Mouse (Mus musculus) hindbrain, embryonic 14.5 days (tissue): ENCODE results near the gene Ccdc162. TPM values are rescaled to one million over a fixed set of nuclear protein-coding genes. Genes with fewer than 3 reads are reported as not detected.

Source experiments
- ATAC-seq: fragments of 200-750 bp; cut with Nextera tagmentation; 2 replicates; pipeline ENCODE4 v1.8.0; 2017; ENCODE audit warnings: moderate number of reproducible peaks, mild to moderate bottlenecking, moderate TSS enrichment, moderate library complexity; ENCODE audit not compliant: low FRiP score
- DNase-seq: peaks from one replicate; pipeline ENCODE4 v3.0.0-alpha.2; 2015; ENCODE audit warnings: low spot score
- H3K27ac ChIP-seq: fragments of 300-500 bp; sonication (generic); 2 replicates; pipeline ENCODE4 v1.5.1; 2014; ENCODE audit warnings: mild to moderate bottlenecking, moderate library complexity
- H3K27me3 ChIP-seq: fragments of 300-500 bp; sonication (generic); 2 replicates; pipeline ENCODE4 v1.6.1; 2014; ENCODE audit warnings: mild to moderate bottlenecking, low read length, mixed read lengths; ENCODE audit not compliant: control insufficient read depth, insufficient read depth
- H3K36me3 ChIP-seq: fragments of 300-500 bp; sonication (generic); replicated peaks from 2 replicates; pipeline ENCODE4 v1.6.1; 2014; ENCODE audit not compliant: control insufficient read depth, insufficient read depth
- H3K4me1 ChIP-seq: fragments of 300-500 bp; sonication (generic); replicated peaks from 2 replicates; pipeline ENCODE4 v1.6.1; 2014; ENCODE audit warnings: antibody characterized with exemption, low read length, mixed read lengths; ENCODE audit not compliant: control insufficient read depth, insufficient read depth
- H3K4me2 ChIP-seq: fragments of 300-500 bp; sonication (generic); replicated peaks from 2 replicates; pipeline ENCODE4 v1.6.1; 2014; ENCODE audit warnings: mild to moderate bottlenecking, moderate library complexity
- H3K4me3 ChIP-seq: fragments of 300-500 bp; sonication (generic); replicated peaks from 2 replicates; pipeline ENCODE4 v1.5.1; 2014; ENCODE audit warnings: mild to moderate bottlenecking, low read length
- H3K9ac ChIP-seq: fragments of 300-500 bp; sonication (generic); 2 replicates; pipeline ENCODE4 v1.6.1; 2014
- H3K9me3 ChIP-seq: fragments of 300-500 bp; sonication (generic); 2 replicates; pipeline ENCODE4 v1.6.1; 2016; ENCODE audit warnings: low read length; ENCODE audit not compliant: control insufficient read depth
- WGBS: fragments of 180-500 bp; shearing (Covaris S2); extraction: QIAGEN DNeasy Blood & Tissue Kit; methylation state at CpG from one replicate; pipeline ENCODE4 v1.1.7; 2014; 5-methylcytosine and 5-hydroxymethylcytosine counted together
- microRNA-seq: library from miRNA; unstranded; fragments of <30 nt; microRNA quantifications from one replicate; pipeline ENCODE4, GENCODE M21; 2016
- polyA plus RNA-seq: library from polyadenylated mRNA; unstranded; fragments of >200 nt; fragmentation: Nextera tagmentation; extraction: Ambion mirVana; gene quantifications from 2 replicates; pipeline ENCODE4 v1.2.1, GENCODE M21; 2014

Gene Ccdc162
- polyA plus RNA-seq, 1 experiment from 2014 or later: 2.7 TPM

DNA sequence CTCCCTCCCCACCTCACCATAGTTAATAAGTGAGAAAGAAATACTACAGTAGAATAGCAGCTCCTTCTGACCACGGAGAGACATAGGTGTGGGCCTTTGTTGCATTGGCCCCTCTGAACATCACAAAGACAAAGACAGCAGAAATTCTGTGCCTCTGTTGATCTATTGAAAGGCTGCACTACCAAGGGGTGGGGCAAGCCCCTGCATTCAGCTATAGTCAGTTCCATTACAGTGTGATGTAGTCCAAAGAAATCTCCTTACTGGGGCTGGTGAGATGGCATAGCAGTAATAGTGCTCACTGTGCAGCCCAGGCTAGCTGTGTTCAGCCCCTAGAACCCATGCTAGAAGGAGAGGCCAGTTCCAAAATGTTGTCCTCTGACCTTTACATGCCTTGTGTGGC, 211.4 kb downstream of the Ccdc162 start:
- no peaks in the 10 kb centered on the region for H3K4me1 ChIP-seq
- H3K4me2 ChIP-seq: no peak overlapping the region
- H3K27ac ChIP-seq: no peak overlapping the region
- H3K27me3 ChIP-seq: no peaks in the 10 kb centered on the region
- DNase-seq (no peak), ATAC-seq (no peak; the same call in 1 of the 2 replicates)
- H3K9ac ChIP-seq: no peak overlapping the region
- no peaks in the 10 kb centered on the region for H3K9me3 ChIP-seq
- no peaks in the 10 kb centered on the region for H3K36me3 ChIP-seq
- 88% methylated on average over 1 of the region's 1 CpGs for WGBS
- H3K4me3 ChIP-seq: no peak overlapping the region

DNA sequence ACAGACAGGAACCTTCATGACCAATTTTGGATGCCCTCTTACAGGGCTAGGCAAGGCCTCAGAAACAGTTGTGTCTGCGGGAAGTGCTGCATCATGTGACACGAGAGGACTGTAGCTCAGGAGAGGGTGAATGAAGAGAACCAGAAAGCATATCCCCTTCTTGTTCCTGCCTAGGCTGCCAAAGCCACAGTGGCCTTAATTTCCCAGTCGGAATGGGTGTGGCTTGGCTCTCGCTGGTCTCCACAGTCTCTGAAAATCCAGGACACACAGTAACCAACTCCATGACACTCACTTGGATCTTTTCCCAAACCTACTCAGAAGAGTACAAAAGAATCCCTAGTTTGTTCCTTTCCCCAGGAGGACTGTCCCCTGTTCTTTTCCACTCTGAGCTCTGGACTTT, 215.5 kb downstream of the Ccdc162 start:
- no peaks in the 10 kb centered on the region for H3K9me3 ChIP-seq
- no peaks in the 10 kb centered on the region for H3K27me3 ChIP-seq
- no peaks in the 10 kb centered on the region for H3K4me1 ChIP-seq
- H3K9ac ChIP-seq: no peak overlapping the region
- no peak overlapping the region for H3K27ac ChIP-seq
- DNase-seq (peak; percentile 52), ATAC-seq (no peak)
- no peaks in the 10 kb centered on the region for H3K36me3 ChIP-seq
- WGBS: 60% methylated on average over 4 of the region's 4 CpGs
- H3K4me2 ChIP-seq: no peak overlapping the region
- no peak overlapping the region for H3K4me3 ChIP-seq

DNA sequence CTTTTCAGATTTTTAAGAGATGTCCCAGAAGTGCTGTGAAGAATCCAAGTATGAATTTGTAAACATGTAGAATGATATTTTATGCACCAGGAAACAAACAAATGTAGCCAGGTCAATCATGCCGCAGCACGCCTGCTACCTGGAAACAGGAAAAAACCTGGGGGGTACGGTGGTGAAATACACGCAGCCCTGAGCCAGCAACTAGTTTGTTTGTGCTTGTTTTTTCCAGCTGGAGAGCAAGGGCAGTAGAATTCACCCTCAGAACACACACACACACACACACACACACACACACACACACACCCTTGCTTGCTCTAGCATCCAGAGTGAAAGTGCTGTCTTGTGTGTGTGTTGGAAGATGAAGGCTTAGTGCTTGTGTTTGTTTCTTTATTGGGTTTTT, 225.3 kb downstream of the Ccdc162 start:
- peaks cover 19% of the 10 kb centered on the region for H3K36me3 ChIP-seq
- no peak overlapping the region for H3K27ac ChIP-seq
- peaks cover 5% of the 10 kb centered on the region for H3K27me3 ChIP-seq
- H3K4me3 ChIP-seq: peak overlapping the region; percentile 51
- ATAC-seq (no peak), DNase-seq (no peak)
- no peaks in the 10 kb centered on the region for H3K9me3 ChIP-seq
- 0 out of 2 replicates have a peak, but pooled peaks cover 15% of the 10 kb centered on the region for H3K4me1 ChIP-seq
- no peak overlapping the region for H3K9ac ChIP-seq
- WGBS: 41% methylated on average over 4 of the region's 4 CpGs
- peak overlapping the region; percentile 95 for H3K4me2 ChIP-seq

DNA sequence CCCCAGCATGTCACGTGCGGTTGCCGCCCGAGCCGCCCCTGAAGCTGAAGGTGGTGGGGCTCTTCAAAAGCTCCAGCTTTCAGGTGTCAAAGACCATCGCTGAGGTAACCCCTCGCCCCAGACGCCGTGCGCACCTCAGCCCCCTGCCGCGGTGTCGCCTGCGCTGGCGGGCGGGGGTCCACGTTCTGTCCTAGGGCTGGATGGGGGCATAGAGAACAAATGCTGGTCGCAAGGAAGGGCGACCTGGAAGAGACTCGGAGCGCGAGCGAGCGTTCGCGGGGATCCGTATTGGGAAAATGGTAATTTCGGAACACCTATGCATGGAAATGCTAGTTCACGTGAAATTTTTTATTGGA, 225.9 kb downstream of the Ccdc162 start:
- Histone ChIP-seq H3K4me2 (peak overlapping the region; percentile 95), H3K4me1 (0 out of 2 replicates have a peak, but pooled peaks cover 15% of the 10 kb centered on the region), H3K9me3 (no peaks in the 10 kb centered on the region), H3K4me3 (peak overlapping the region; percentile 51), H3K36me3 (peaks cover 24% of the 10 kb centered on the region), H3K9ac (peak overlapping the region; percentile 69), H3K27me3 (peaks cover 5% of the 10 kb centered on the region), H3K27ac (no peak overlapping the region)
- no peak for DNase-seq
- WGBS: under 1% methylated on average over 29 of the region's 29 CpGs
- peak; percentile 58; the same call in 1 of the 2 replicates for ATAC-seq

DNA sequence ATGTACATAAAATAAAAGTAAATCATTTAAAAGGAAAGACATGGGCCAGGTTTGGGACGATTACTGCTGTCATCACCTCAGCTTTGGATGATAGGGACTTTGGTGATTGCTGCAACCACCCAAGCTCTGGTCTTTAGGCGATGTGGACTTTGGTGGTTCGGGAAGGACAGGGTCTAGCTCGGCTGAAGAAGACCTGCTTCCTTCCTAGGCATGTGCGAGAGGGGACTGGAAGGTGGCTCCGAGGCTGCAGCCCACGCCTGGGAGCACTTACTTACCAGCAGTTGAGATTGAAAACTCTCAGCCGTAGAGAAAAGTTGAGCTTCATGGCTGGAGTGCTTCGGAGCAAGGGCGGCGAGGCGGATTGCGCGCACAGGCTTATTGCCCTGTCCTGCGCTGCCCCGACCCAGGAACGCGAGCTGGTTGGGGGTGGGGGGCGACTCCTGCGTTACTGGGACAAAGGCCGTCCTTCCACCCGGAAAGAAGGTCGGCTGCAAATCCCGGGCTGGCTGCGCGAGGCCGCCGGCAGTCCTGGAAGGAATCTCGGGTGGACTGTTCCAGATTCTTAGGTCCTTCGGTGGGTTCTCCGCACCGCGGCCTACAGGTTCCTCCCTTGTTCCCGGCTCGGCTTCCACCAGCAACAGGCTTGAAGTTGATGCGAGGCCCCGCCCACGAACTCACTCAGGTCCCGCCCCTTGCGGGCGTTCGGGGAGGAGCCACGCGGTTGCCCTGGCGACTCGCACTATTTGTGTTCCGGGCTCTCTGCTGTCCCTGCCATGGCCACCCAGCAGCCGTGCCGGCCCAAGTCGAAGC, 226.5 kb downstream of the Ccdc162 start, which contains the start of the genes Smpd2 and Ppil6:
TSS of gene Smpd2 (minus strand) at position 662 of the 810 bp plus-strand sequence.
TSS of gene Ppil6 (plus strand) at position 732 of the 810 bp plus-strand sequence.
- peak within 1 kb of the TSS; percentile 51 for H3K4me3 ChIP-seq
- H3K36me3 ChIP-seq: peaks cover 30% of the 10 kb centered on the region
- H3K9ac ChIP-seq: peak within 1 kb of the TSS; percentile 69
- H3K4me2 ChIP-seq: peak within 1 kb of the TSS; percentile 95
- peak; percentile 90 for DNase-seq
- peaks cover 5% of the 10 kb centered on the region for H3K27me3 ChIP-seq
- no peak within 1 kb of the TSS for H3K27ac ChIP-seq
- ATAC-seq: peak; percentile 95
- H3K9me3 ChIP-seq: no peaks in the 10 kb centered on the region
- under 1% methylated on average over 50 of the region's 50 CpGs for WGBS
- 0 out of 2 replicates have a peak, but pooled peaks cover 15% of the 10 kb centered on the region for H3K4me1 ChIP-seq

DNA sequence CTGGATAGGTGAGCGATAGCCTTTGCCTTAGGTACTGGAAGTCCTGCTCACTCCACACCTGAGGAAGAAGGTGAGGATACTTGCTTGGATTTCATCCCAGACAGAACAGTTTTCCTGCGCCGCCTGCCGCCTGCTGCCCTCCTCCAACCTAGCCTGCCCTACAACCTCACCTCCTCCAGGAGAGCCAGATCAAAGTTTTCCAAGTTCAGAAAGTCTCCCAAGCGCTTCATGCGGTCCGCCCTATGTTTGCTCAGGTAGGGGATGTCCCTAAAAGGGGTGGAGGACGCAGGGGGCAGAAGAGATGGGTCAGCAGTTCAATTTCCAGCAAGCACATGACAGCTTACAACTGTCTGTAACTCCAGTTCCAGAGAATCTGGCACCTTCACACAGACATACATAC, 227.1 kb downstream of the Ccdc162 start:
- DNase-seq: no peak
- H3K9ac ChIP-seq: peak overlapping the region; percentile 69; the same call in 1 of the 2 replicates
- ATAC-seq: no peak

DNA sequence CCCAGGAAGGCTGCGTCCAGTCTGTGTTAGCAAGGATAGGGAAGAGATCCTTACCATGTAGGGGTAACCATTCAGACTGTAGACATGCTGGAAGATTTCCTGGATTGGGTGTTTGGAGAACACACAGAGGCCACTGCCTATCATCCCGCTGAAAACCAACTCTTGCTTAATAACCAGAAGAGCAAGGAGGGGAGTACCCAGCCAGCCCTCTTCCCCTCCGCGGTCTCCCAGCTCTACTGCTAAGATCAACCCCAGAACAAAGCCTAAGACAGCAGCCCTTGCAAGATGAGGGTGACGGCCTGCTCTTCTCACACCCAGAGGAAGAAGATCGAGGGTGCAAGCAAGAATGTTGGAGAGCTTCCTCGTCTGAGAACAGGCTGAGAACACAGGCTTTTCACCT, 227.6 kb downstream of the Ccdc162 start:
- peak overlapping the region; percentile 69; the same call in 1 of the 2 replicates for H3K9ac ChIP-seq
- ATAC-seq (no peak), DNase-seq (no peak)
- no peak overlapping the region for H3K27ac ChIP-seq
- 45% methylated on average over 7 of the region's 7 CpGs for WGBS
- peaks cover 34% of the 10 kb centered on the region for H3K36me3 ChIP-seq
- peak overlapping the region; percentile 51 for H3K4me3 ChIP-seq
- peaks cover 5% of the 10 kb centered on the region for H3K27me3 ChIP-seq
- H3K4me1 ChIP-seq: 0 out of 2 replicates have a peak, but pooled peaks cover 15% of the 10 kb centered on the region
- peak overlapping the region; percentile 95 for H3K4me2 ChIP-seq
- no peaks in the 10 kb centered on the region for H3K9me3 ChIP-seq

More for the DNA sequence above, 227.1 kb downstream of the Ccdc162 start:
- WGBS: 38% methylated on average over 8 of the region's 8 CpGs
- Histone ChIP-seq H3K36me3 (peaks cover 34% of the 10 kb centered on the region), H3K4me3 (peak overlapping the region; percentile 51), H3K4me2 (peak overlapping the region; percentile 95), H3K4me1 (0 out of 2 replicates have a peak, but pooled peaks cover 15% of the 10 kb centered on the region), H3K27me3 (peaks cover 5% of the 10 kb centered on the region), H3K27ac (no peak overlapping the region), H3K9me3 (no peaks in the 10 kb centered on the region)

Small RNA genes within 50 kb of the gene (microRNA-seq; reads per million reads assigned to microRNA genes)
- not detected for gene Mir3473b

Other genes with a start within 250 kb of the Ccdc162 start
- 20.6 and 22.8 TPM in 2 replicates for gene Mical1, start 240.3 kb downstream of the Ccdc162 start, polyA plus RNA-seq
- 36.3 and 37.9 TPM in 2 replicates for gene Smpd2, start 226.3 kb downstream of the Ccdc162 start, polyA plus RNA-seq
- 2.3 and 6.1 TPM in 2 replicates for gene Ppil6, start 226.2 kb downstream of the Ccdc162 start, polyA plus RNA-seq
- 68.4 and 75.7 TPM in 2 replicates for gene Cd164, start 197.2 kb downstream of the Ccdc162 start, polyA plus RNA-seq
- gene Cep57l1, start 93.2 kb upstream of the Ccdc162 start, polyA plus RNA-seq: 11.8 and 12.9 TPM in 2 replicates
- gene Sesn1, start 93.3 kb upstream of the Ccdc162 start, polyA plus RNA-seq: 37.1 and 42.7 TPM in 2 replicates